Mouse (Mus musculus): ENCODE results near the gene S1pr2. TPM values are rescaled to one million over a fixed set of nuclear protein-coding genes. Genes with fewer than 3 reads are reported as not detected.
"Not testable (repeated sequence)": the region's sequence is repeated elsewhere in the genome, so short reads cannot be mapped to it uniquely, and the experiment has no call there.

S1pr2 gene
- polyA plus RNA-seq, 1 experiment from 2014 or later: 24.4 TPM

GRCm38 (mm10) chr9:21002627-21003551 lies 26.3 kb upstream of the S1pr2 start, which contains the start of gene Mrpl4:
TSS of gene Mrpl4 (plus strand) at chr9:21002738.
- peak; percentile 84 for ATAC-seq
- under 1% methylated on average over 72 of the region's 72 CpGs for WGBS
- H3K27ac ChIP-seq (ENCODE audit: low read length): peak within 1 kb of the TSS; percentile 88
- H3K4me1 ChIP-seq (ENCODE audit: control insufficient read depth, insufficient read depth, low read length): peaks cover 2% of the 10 kb centered on the region; the same call in 1 of the 2 replicates
- H3K36me3 ChIP-seq (ENCODE audit: control insufficient read depth, insufficient read depth, low read length): peaks cover 12% of the 10 kb centered on the region
- H3K4me3 ChIP-seq (ENCODE audit: low read length): peak within 1 kb of the TSS; percentile 80
- peak within 1 kb of the TSS; percentile 87 for H3K9ac ChIP-seq (ENCODE audit: low read depth, low read length)
- H3K27me3 ChIP-seq (replicated peaks; ENCODE audit: control insufficient read depth, insufficient read depth, low read length): no peaks in the 10 kb centered on the region
- peak within 1 kb of the TSS; percentile 86 for H3K4me2 ChIP-seq (ENCODE audit: low read depth, low read length)
- H3K9me3 ChIP-seq (ENCODE audit: control insufficient read depth, low read length): no peaks in the 10 kb centered on the region

GRCm38 (mm10) chr9:21002270-21002626 lies 25.7 kb upstream of the S1pr2 start:
- WGBS: 8% methylated on average over 7 of the region's 7 CpGs
- no peak for ATAC-seq
- H3K4me2 ChIP-seq (ENCODE audit: low read depth, low read length): peak overlapping the region; percentile 86

GRCm38 (mm10) chr9:21001651-21002200 lies 25.1 kb upstream of the S1pr2 start:
- Histone ChIP-seq H3K27me3 (replicated peaks; ENCODE audit: control insufficient read depth, insufficient read depth, low read length) (no peaks in the 10 kb centered on the region), H3K4me3 (ENCODE audit: low read length) (no peak overlapping the region), H3K36me3 (ENCODE audit: control insufficient read depth, insufficient read depth, low read length) (peaks cover 6% of the 10 kb centered on the region; the same call in 1 of the 2 replicates), H3K9ac (ENCODE audit: low read depth, low read length) (0 out of 2 replicates have a peak overlapping the region, but pooled peaks have one; percentile 20), H3K4me1 (ENCODE audit: control insufficient read depth, insufficient read depth, low read length) (peaks cover 2% of the 10 kb centered on the region; the same call in 1 of the 2 replicates), H3K27ac (ENCODE audit: low read length) (no peak overlapping the region), H3K9me3 (ENCODE audit: control insufficient read depth, low read length) (no peaks in the 10 kb centered on the region), H3K4me2 (ENCODE audit: low read depth, low read length) (no peak overlapping the region)
- ATAC-seq: no peak
- 48% methylated on average over 6 of the region's 6 CpGs for WGBS

More at GRCm38 (mm10) chr9:21002270-21002626, 25.7 kb upstream of the S1pr2 start:
- no peaks in the 10 kb centered on the region for H3K9me3 ChIP-seq (ENCODE audit: control insufficient read depth, low read length)
- peaks cover 8% of the 10 kb centered on the region; the same call in 1 of the 2 replicates for H3K36me3 ChIP-seq (ENCODE audit: control insufficient read depth, insufficient read depth, low read length)
- peak overlapping the region; percentile 88 for H3K27ac ChIP-seq (ENCODE audit: low read length)
- H3K4me1 ChIP-seq (ENCODE audit: control insufficient read depth, insufficient read depth, low read length): peaks cover 2% of the 10 kb centered on the region; the same call in 1 of the 2 replicates
- H3K9ac ChIP-seq (ENCODE audit: low read depth, low read length): peak overlapping the region; percentile 87
- peak overlapping the region; percentile 80 for H3K4me3 ChIP-seq (ENCODE audit: low read length)
- H3K27me3 ChIP-seq (replicated peaks; ENCODE audit: control insufficient read depth, insufficient read depth, low read length): no peaks in the 10 kb centered on the region

- Histone ChIP-seq H3K4me3 (ENCODE audit: low read length) (no peak overlapping the region), H3K27me3 (replicated peaks; ENCODE audit: control insufficient read depth, insufficient read depth, low read length) (no peaks in the 10 kb centered on the region), H3K9ac (ENCODE audit: low read depth, low read length) (no peak overlapping the region), H3K27ac (ENCODE audit: low read length) (no peak overlapping the region), H3K4me2 (ENCODE audit: low read depth, low read length) (no peak overlapping the region), H3K36me3 (ENCODE audit: control insufficient read depth, insufficient read depth, low read length) (peaks cover 1% of the 10 kb centered on the region; the same call in 1 of the 2 replicates), H3K9me3 (ENCODE audit: control insufficient read depth, low read length) (no peaks in the 10 kb centered on the region), H3K4me1 (ENCODE audit: control insufficient read depth, insufficient read depth, low read length) (peaks cover 2% of the 10 kb centered on the region; the same call in 1 of the 2 replicates)
- ATAC-seq: no peak
Observed at GRCm38 (mm10) chr9:21000811-21001210, 24.2 kb upstream of the S1pr2 start.

GRCm38 (mm10) chr9:20998337-20998736 lies 21.8 kb upstream of the S1pr2 start:
- not testable (repeated sequence) for H3K27ac ChIP-seq (ENCODE audit: low read length); H3K4me2 ChIP-seq (ENCODE audit: low read depth, low read length); H3K36me3 ChIP-seq (ENCODE audit: control insufficient read depth, insufficient read depth, low read length); H3K4me1 ChIP-seq (ENCODE audit: control insufficient read depth, insufficient read depth, low read length); H3K9ac ChIP-seq (ENCODE audit: low read depth, low read length); H3K9me3 ChIP-seq (ENCODE audit: control insufficient read depth, low read length); ATAC-seq; H3K4me3 ChIP-seq (ENCODE audit: low read length); H3K27me3 ChIP-seq (replicated peaks; ENCODE audit: control insufficient read depth, insufficient read depth, low read length)
- 67% methylated on average over 1 of the region's 1 CpGs for WGBS

- Histone ChIP-seq H3K27me3 (replicated peaks; ENCODE audit: control insufficient read depth, insufficient read depth, low read length) (no peaks in the 10 kb centered on the region), H3K4me3 (ENCODE audit: low read length) (no peak overlapping the region), H3K27ac (ENCODE audit: low read length) (no peak overlapping the region), H3K9me3 (ENCODE audit: control insufficient read depth, low read length) (no peaks in the 10 kb centered on the region), H3K9ac (ENCODE audit: low read depth, low read length) (no peak overlapping the region), H3K36me3 (ENCODE audit: control insufficient read depth, insufficient read depth, low read length) (no peaks in the 10 kb centered on the region), H3K4me1 (ENCODE audit: control insufficient read depth, insufficient read depth, low read length) (peaks cover 14% of the 10 kb centered on the region), H3K4me2 (ENCODE audit: low read depth, low read length) (no peak overlapping the region)
- WGBS: 90% methylated on average over 8 of the region's 8 CpGs
- no peak for ATAC-seq
Observed at GRCm38 (mm10) chr9:20997065-20997464, 20.5 kb upstream of the S1pr2 start.

- Histone ChIP-seq H3K9ac (ENCODE audit: low read depth, low read length) (no peak overlapping the region), H3K27me3 (replicated peaks; ENCODE audit: control insufficient read depth, insufficient read depth, low read length) (no peaks in the 10 kb centered on the region), H3K27ac (ENCODE audit: low read length) (no peak overlapping the region), H3K9me3 (ENCODE audit: control insufficient read depth, low read length) (no peaks in the 10 kb centered on the region), H3K4me1 (ENCODE audit: control insufficient read depth, insufficient read depth, low read length) (peaks cover 14% of the 10 kb centered on the region), H3K36me3 (ENCODE audit: control insufficient read depth, insufficient read depth, low read length) (no peaks in the 10 kb centered on the region), H3K4me2 (ENCODE audit: low read depth, low read length) (no peak overlapping the region), H3K4me3 (ENCODE audit: low read length) (no peak overlapping the region)
- ATAC-seq: no peak
- 77% methylated on average over 3 of the region's 3 CpGs for whole genome bisulfite sequencing
Observed at GRCm38 (mm10) chr9:20995069-20995468, 18.5 kb upstream of the S1pr2 start.

GRCm38 (mm10) chr9:20993165-20993898 lies 16.8 kb upstream of the S1pr2 start:
- Histone ChIP-seq H3K36me3 (ENCODE audit: control insufficient read depth, insufficient read depth, low read length) (no peaks in the 10 kb centered on the region), H3K27me3 (replicated peaks; ENCODE audit: control insufficient read depth, insufficient read depth, low read length) (no peaks in the 10 kb centered on the region), H3K4me1 (ENCODE audit: control insufficient read depth, insufficient read depth, low read length) (peaks cover 14% of the 10 kb centered on the region), H3K9me3 (ENCODE audit: control insufficient read depth, low read length) (no peaks in the 10 kb centered on the region), H3K4me3 (ENCODE audit: low read length) (no peak overlapping the region), H3K27ac (ENCODE audit: low read length) (peak overlapping the region; percentile 68), H3K4me2 (ENCODE audit: low read depth, low read length) (peak overlapping the region; percentile 11; the same call in 1 of the 2 replicates), H3K9ac (ENCODE audit: low read depth, low read length) (no peak overlapping the region; the same call in 1 of the 2 replicates)
- ATAC-seq: peak; percentile 82
- WGBS: 26% methylated on average over 5 of the region's 5 CpGs

- no peak overlapping the region for H3K9ac ChIP-seq (ENCODE audit: low read depth, low read length)
- no peaks in the 10 kb centered on the region for H3K36me3 ChIP-seq (ENCODE audit: control insufficient read depth, insufficient read depth, low read length)
- H3K27ac ChIP-seq (ENCODE audit: low read length): no peak overlapping the region
- H3K4me1 ChIP-seq (ENCODE audit: control insufficient read depth, insufficient read depth, low read length): peaks cover 14% of the 10 kb centered on the region
- 98% methylated on average over 4 of the region's 4 CpGs for WGBS
- H3K9me3 ChIP-seq (ENCODE audit: control insufficient read depth, low read length): no peaks in the 10 kb centered on the region
- no peaks in the 10 kb centered on the region for H3K27me3 ChIP-seq (replicated peaks; ENCODE audit: control insufficient read depth, insufficient read depth, low read length)
- no peak for ATAC-seq
- no peak overlapping the region for H3K4me3 ChIP-seq (ENCODE audit: low read length)
- H3K4me2 ChIP-seq (ENCODE audit: low read depth, low read length): no peak overlapping the region
Observed at GRCm38 (mm10) chr9:20991587-20991986, 15.0 kb upstream of the S1pr2 start.

All from intestine, embryonic 16.5 days (tissue).